Mouse (Mus musculus): ENCODE measurements around the gene Pgghg. TPM values are rescaled to one million over a fixed set of nuclear protein-coding genes. Genes with fewer than 3 reads are reported as not detected.
A peak's percentile ranks its signal among the peaks of the same experiment; 100 is the strongest.

Pgghg gene
- polyA plus RNA-seq, 1 experiment from 2014 or later, result 9.1 TPM

DNA sequence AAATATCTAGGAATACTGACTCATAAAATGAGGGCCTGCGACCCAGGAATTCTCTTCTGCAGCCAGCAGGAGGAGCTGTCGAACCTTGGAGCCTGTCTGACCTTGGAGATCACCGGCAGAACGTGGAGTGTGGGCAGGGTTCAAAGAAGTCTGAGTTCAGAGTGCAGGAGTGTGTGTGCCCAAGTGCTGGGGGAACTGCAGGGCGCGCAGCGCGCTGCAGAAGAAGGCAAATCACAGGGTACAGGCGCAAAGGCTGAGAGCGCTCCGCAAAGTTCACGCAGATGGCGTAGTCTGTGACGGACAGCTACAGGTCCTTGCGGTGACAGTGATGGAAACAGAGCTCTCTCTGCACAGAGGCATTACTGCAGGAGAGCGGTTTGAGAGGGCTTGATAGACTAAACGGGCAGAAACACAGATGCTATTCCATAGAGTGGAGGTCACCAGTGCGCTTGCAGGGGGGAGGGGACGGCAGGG is 32.5 kb upstream of the Pgghg start:
- under 1% methylated on average over 19 of the region's 19 CpGs for WGBS
- H3K4me2 ChIP-seq, result peak overlapping the region; percentile 93
- H3K9ac ChIP-seq, result peak overlapping the region; percentile 43; the same call in 1 of the 2 replicates
- H3K27me3 ChIP-seq, result no peaks in the 10 kb centered on the region
- peak; percentile 75 for ATAC-seq (ENCODE audit: low FRiP score, low read depth)
- H3K4me1 ChIP-seq (replicated peaks), result peaks cover 5% of the 10 kb centered on the region
- peak overlapping the region; percentile 43 for H3K4me3 ChIP-seq
- H3K9me3 ChIP-seq, result no peaks in the 10 kb centered on the region
- no peaks in the 10 kb centered on the region for H3K36me3 ChIP-seq
- H3K27ac ChIP-seq (replicated peaks), result no peak overlapping the region

DNA sequence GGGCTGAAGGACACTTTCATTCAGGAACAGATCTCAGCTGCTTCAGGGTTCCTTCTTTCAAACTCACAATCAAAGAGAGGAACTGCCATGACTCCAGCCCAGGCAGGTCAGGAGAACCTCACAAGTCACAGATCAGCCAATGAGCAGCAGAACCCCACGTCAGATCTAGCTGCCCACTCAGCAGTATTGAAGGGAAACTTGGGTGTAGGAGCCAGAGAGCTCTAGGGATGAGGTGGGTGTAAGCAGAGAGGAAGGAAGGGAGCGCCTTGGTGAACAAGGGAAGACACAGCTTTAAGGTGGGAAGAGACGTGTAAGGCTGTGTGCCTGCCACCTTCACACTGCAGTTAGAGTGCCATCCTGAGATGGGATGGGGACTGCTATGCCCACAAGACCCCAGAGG is 28.9 kb upstream of the Pgghg start:
- Histone ChIP-seq H3K4me3 (no peak overlapping the region), H3K27ac (replicated peaks) (no peak overlapping the region), H3K9ac (no peak overlapping the region), H3K9me3 (no peaks in the 10 kb centered on the region), H3K4me2 (no peak overlapping the region), H3K27me3 (no peaks in the 10 kb centered on the region), H3K36me3 (no peaks in the 10 kb centered on the region), H3K4me1 (replicated peaks) (peaks cover 5% of the 10 kb centered on the region)
- 74% methylated on average over 3 of the region's 3 CpGs for WGBS
- ATAC-seq (ENCODE audit: low FRiP score, low read depth), result no peak

- H3K27me3 ChIP-seq, result 0 out of 2 replicates have a peak, but pooled peaks cover under 1% of the 10 kb centered on the region
- no peak overlapping the region for H3K4me2 ChIP-seq
- H3K4me1 ChIP-seq (replicated peaks), result peaks cover 5% of the 10 kb centered on the region
- 70% methylated on average over 5 of the region's 5 CpGs for WGBS
- H3K36me3 ChIP-seq, result no peaks in the 10 kb centered on the region
- H3K9me3 ChIP-seq, result no peaks in the 10 kb centered on the region
- no peak for ATAC-seq (ENCODE audit: low FRiP score, low read depth)
- no peak overlapping the region for H3K9ac ChIP-seq
- H3K27ac ChIP-seq (replicated peaks), result no peak overlapping the region
- H3K4me3 ChIP-seq, result no peak overlapping the region
Observed at GRCm38 (mm10) chr7:140912846-140913482, 28.2 kb upstream of the Pgghg start.

- Histone ChIP-seq H3K27ac (replicated peaks) (no peak overlapping the region), H3K9me3 (no peaks in the 10 kb centered on the region), H3K4me1 (replicated peaks) (no peaks in the 10 kb centered on the region), H3K27me3 (peaks cover 9% of the 10 kb centered on the region), H3K4me3 (no peak overlapping the region), H3K36me3 (no peaks in the 10 kb centered on the region), H3K4me2 (no peak overlapping the region), H3K9ac (no peak overlapping the region)
- WGBS, result 87% methylated on average over 8 of the region's 8 CpGs
- ATAC-seq (ENCODE audit: low FRiP score, low read depth), result no peak
Observed at GRCm38 (mm10) chr7:140914031-140914690, 27.0 kb upstream of the Pgghg start.

DNA sequence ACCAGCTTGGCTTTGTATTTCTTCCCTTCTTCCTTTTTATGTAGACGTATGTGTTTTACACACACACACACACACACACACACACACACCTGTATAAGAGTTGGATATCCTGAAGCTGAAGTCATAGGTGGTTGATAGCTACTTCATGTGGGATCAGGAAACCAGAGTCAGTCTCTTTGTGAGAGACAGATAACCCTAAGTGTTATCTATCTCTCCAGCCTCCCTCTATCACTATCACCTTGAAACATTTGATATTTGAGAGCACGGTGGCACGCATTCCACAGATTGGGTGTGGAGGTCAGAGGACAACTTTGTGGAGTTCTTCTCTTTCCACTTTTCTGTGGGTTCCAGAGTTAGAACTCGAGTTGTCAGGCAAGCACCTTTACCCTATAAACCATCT is 21.3 kb upstream of the Pgghg start:
- H3K9ac ChIP-seq, result no peak overlapping the region
- H3K27me3 ChIP-seq, result peaks cover 64% of the 10 kb centered on the region
- no peak for ATAC-seq (ENCODE audit: low FRiP score, low read depth)
- no peak overlapping the region for H3K27ac ChIP-seq (replicated peaks)
- no peaks in the 10 kb centered on the region for H3K9me3 ChIP-seq
- H3K4me2 ChIP-seq, result no peak overlapping the region
- peaks cover 18% of the 10 kb centered on the region for H3K4me1 ChIP-seq (replicated peaks)
- no peaks in the 10 kb centered on the region for H3K36me3 ChIP-seq
- no peak overlapping the region for H3K4me3 ChIP-seq
- 75% methylated on average over 4 of the region's 4 CpGs for WGBS

DNA sequence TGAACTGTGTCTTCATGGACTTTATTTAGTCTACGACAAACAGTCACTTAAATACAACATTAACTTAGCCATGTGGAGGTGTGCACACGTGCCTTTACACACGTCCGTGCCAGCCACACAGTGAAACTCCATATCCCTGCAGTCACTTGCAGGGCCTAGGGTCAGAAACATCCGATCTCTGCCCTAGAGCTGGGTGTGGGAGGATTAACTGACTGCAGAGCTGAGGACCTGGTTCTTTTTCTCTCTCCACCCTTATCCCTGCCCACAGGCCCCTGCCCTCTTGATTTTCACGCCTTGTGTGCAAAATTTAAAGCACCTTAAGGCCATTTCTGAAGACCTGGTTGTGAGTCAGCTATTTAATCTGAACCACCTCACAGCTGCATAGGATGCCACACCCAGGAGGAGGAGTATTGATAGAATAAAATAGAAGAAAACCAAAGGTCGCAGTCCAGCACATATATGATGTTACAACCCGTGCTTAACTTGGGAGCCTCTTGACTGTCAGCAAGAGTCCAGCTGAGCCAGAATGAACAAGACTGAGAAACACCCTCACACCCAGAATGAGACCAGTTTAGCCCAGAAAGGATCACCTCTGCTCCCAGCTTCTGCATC is 20.7 kb upstream of the Pgghg start, which contains the start of gene Nlrp6:
TSS of gene Nlrp6 (plus strand) at position 485 of the 612 bp plus-strand sequence.
- H3K27me3 ChIP-seq, result peaks cover 71% of the 10 kb centered on the region
- 80% methylated on average over 8 of the region's 8 CpGs for WGBS
- ATAC-seq (ENCODE audit: low FRiP score, low read depth), result no peak

DNA sequence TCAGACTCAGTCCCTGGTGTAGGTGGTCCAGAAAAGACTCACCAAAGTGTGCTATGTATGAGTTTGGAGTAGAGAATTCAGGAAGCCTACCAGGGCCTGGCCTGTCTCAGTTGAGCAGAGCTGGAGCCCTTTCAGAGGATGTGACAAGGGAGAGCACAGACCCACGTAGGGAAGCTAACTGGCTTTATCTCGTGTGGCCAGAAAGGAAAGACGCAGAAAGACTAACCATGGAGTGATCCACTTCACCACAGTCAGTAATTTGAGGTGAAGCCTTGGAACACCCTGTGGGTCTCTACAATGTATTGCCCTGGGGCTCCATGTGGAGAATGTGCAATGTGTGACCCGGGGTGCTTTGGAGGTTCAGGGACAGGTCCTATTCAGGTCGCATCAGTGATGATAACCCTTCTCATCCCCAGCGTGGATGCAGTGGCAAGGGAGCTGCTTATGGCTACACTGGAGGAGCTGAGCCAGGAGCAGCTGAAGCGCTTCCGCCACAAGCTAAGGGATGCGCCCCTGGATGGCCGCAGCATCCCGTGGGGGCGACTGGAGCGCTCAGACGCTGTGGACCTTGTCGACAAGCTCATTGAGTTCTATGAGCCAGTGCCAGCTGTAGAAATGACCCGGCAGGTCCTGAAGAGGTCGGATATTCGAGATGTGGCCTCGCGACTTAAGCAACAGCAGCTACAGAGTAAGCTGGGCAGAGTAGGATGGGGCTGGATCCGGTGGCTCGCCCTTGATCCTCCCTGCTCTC is 19.8 kb upstream of the Pgghg start:
- no peak overlapping the region for H3K27ac ChIP-seq (replicated peaks)
- ATAC-seq (ENCODE audit: low FRiP score, low read depth), result no peak
- H3K4me1 ChIP-seq (replicated peaks), result peaks cover 18% of the 10 kb centered on the region
- no peaks in the 10 kb centered on the region for H3K9me3 ChIP-seq
- WGBS, result 33% methylated on average over 22 of the region's 22 CpGs
- H3K36me3 ChIP-seq, result no peaks in the 10 kb centered on the region
- H3K4me2 ChIP-seq, result peak overlapping the region; percentile 99
- H3K27me3 ChIP-seq, result peaks cover 71% of the 10 kb centered on the region
- no peak overlapping the region for H3K9ac ChIP-seq
- H3K4me3 ChIP-seq, result peak overlapping the region; percentile 51

More for the DNA sequence above, 20.7 kb upstream of the Pgghg start, which contains the start of gene Nlrp6:
- Histone ChIP-seq H3K4me3 (peak within 1 kb of the TSS; percentile 51; the same call in 1 of the 2 replicates), H3K4me2 (peak within 1 kb of the TSS; percentile 99), H3K9me3 (no peaks in the 10 kb centered on the region), H3K4me1 (replicated peaks) (peaks cover 18% of the 10 kb centered on the region), H3K36me3 (no peaks in the 10 kb centered on the region), H3K9ac (no peak within 1 kb of the TSS), H3K27ac (replicated peaks) (no peak within 1 kb of the TSS)

DNA sequence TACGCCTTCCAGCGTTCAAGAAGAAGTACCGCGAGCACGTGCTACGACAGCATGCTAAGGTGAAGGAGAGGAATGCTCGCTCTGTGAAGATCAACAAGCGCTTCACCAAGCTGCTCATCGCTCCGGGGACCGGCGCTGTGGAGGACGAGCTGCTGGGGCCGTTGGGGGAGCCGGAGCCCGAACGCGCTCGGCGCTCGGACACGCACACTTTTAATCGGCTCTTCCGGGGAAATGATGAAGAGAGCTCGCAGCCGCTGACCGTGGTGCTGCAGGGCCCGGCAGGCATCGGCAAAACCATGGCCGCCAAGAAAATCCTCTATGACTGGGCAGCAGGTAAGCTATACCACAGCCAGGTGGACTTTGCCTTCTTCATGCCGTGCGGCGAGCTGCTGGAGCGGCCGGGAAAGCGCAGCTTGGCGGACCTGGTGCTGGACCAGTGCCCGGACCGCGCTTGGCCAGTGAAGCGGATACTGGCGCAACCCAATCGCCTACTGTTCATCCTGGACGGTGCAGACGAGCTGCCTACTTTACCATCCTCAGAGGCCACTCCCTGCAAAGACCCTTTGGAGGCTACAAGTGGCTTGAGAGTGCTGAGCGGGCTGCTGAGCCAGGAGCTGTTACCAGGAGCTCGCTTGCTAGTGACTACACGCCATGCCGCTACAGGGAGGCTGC is 18.7 kb upstream of the Pgghg start:
- Histone ChIP-seq H3K27ac (replicated peaks) (no peak overlapping the region), H3K27me3 (peaks cover 71% of the 10 kb centered on the region), H3K9ac (peak overlapping the region; percentile 42), H3K36me3 (no peaks in the 10 kb centered on the region), H3K4me1 (replicated peaks) (peaks cover 18% of the 10 kb centered on the region), H3K4me3 (peak overlapping the region; percentile 51), H3K9me3 (no peaks in the 10 kb centered on the region), H3K4me2 (peak overlapping the region; percentile 99)
- ATAC-seq (ENCODE audit: low FRiP score, low read depth), result peak; percentile 76
- under 1% methylated on average over 49 of the region's 49 CpGs for WGBS

DNA sequence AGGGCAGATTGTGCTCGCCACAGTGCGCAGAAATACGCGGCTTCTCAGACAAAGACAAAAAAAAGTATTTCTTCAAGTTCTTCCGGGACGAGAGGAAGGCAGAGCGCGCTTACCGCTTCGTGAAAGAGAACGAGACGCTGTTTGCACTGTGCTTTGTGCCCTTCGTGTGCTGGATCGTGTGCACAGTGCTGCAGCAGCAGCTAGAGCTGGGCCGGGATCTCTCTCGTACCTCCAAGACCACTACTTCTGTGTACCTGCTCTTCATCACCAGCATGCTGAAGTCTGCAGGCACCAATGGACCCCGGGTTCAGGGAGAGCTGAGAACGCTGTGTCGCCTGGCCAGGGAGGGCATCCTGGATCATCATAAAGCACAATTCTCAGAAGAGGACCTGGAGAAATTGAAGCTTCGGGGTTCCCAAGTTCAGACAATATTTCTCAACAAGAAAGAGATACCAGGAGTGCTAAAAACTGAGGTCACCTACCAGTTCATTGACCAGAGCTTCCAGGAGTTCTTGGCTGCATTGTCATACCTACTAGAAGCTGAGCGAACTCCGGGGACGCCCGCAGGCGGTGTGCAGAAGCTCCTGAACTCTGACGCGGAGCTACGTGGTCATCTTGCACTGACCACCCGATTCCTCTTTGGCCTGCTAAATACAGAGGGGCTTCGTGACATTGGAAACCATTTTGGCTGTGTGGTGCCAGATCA is 18.0 kb upstream of the Pgghg start:
- no peaks in the 10 kb centered on the region for H3K9me3 ChIP-seq
- peak overlapping the region; percentile 99 for H3K4me2 ChIP-seq
- H3K4me1 ChIP-seq (replicated peaks), result peaks cover 18% of the 10 kb centered on the region
- H3K9ac ChIP-seq, result peak overlapping the region; percentile 42
- H3K36me3 ChIP-seq, result no peaks in the 10 kb centered on the region
- WGBS, result 21% methylated on average over 30 of the region's 30 CpGs
- H3K27ac ChIP-seq (replicated peaks), result no peak overlapping the region
- peak overlapping the region; percentile 51 for H3K4me3 ChIP-seq
- peaks cover 68% of the 10 kb centered on the region for H3K27me3 ChIP-seq
- ATAC-seq (ENCODE audit: low FRiP score, low read depth), result no peak

DNA sequence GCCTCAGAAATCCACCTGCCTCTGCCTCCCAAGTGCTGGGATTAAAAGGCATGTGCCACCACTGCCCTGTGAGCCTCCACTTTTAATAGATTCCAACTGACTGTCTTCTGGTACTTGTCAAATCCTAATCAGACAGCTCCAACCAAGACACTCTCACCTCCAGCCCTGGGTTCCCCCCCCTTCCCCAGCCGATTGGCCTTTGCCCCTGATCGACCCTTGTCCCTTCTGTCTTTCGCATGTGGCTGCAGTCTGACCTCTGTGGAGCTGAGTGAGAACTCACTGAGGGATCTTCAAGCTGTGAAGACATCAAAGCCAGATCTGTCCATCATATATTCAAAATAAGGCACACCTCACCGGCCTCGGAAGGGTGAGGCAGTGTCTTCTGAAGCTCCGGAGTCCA is 14.0 kb upstream of the Pgghg start:
- H3K36me3 ChIP-seq, result no peaks in the 10 kb centered on the region
- H3K4me1 ChIP-seq (replicated peaks), result peaks cover 14% of the 10 kb centered on the region
- H3K27me3 ChIP-seq, result peaks cover 34% of the 10 kb centered on the region
- 88% methylated on average over 6 of the region's 6 CpGs for WGBS
- H3K4me3 ChIP-seq, result no peak overlapping the region
- ATAC-seq (ENCODE audit: low FRiP score, low read depth), result no peak
- no peak overlapping the region for H3K9ac ChIP-seq
- H3K4me2 ChIP-seq, result no peak overlapping the region
- H3K9me3 ChIP-seq, result no peaks in the 10 kb centered on the region
- no peak overlapping the region for H3K27ac ChIP-seq (replicated peaks)

- Histone ChIP-seq H3K27ac (replicated peaks) (no peak overlapping the region), H3K27me3 (0 out of 2 replicates have a peak, but pooled peaks cover 4% of the 10 kb centered on the region), H3K36me3 (no peaks in the 10 kb centered on the region), H3K4me3 (no peak overlapping the region), H3K4me1 (replicated peaks) (peaks cover 19% of the 10 kb centered on the region), H3K9me3 (no peaks in the 10 kb centered on the region), H3K9ac (no peak overlapping the region), H3K4me2 (no peak overlapping the region)
- ATAC-seq (ENCODE audit: low FRiP score, low read depth), result no peak
- WGBS, result 45% methylated on average over 3 of the region's 3 CpGs
Observed at GRCm38 (mm10) chr7:140938436-140938835, 2.8 kb upstream of the Pgghg start.

Data from hindbrain, embryonic 15.5 days (tissue).